Mouse (Mus musculus): ENCODE data around the gene Dnajc4. TPM values are rescaled to one million over a fixed set of nuclear protein-coding genes. Genes with fewer than 3 reads are reported as not detected.

Gene Dnajc4
- polyA plus RNA-seq (2014; fragmentation: Nextera tagmentation; extraction: Ambion mirVana), result 16.1 and 18.0 TPM in 2 replicates

GRCm38 (mm10) chr19:6992011-6992858, at the start of gene Dnajc4:
Gene Dnajc4, minus strand, starts transcription at chr19:6992572.
- peak; percentile 99 for DNase-seq (ENCODE audit: low spot score)
- no peaks in the 10 kb centered on the region for H3K36me3 ChIP-seq (replicated peaks; ENCODE audit: control insufficient read depth, insufficient read depth, low read depth, low read length)
- peak; percentile 86 for ATAC-seq (replicated peaks; ENCODE audit: insufficient number of reproducible peaks, low FRiP score, low TSS enrichment, low read depth)
- WGBS, result 2% methylated on average over 37 of the region's 37 CpGs
- H3K9ac ChIP-seq (replicated peaks; ENCODE audit: low read length), result peak within 1 kb of the TSS; percentile 63
- H3K4me1 ChIP-seq (ENCODE audit: control insufficient read depth, insufficient read depth, low read length), result peaks cover 12% of the 10 kb centered on the region
- H3K9me3 ChIP-seq (replicated peaks; ENCODE audit: control insufficient read depth, low read length), result no peaks in the 10 kb centered on the region
- H3K27me3 ChIP-seq (ENCODE audit: control insufficient read depth, insufficient read depth, low read length), result no peaks in the 10 kb centered on the region
- peak within 1 kb of the TSS; percentile 37 for H3K4me3 ChIP-seq (ENCODE audit: low read depth, low read length)
- H3K27ac ChIP-seq (replicated peaks; ENCODE audit: low read depth, low read length), result 0 out of 2 replicates have a peak within 1 kb of the TSS, but pooled peaks have one; percentile 47
- H3K4me2 ChIP-seq (ENCODE audit: low read depth, low read length), result peak within 1 kb of the TSS; percentile 67

- WGBS, result 85% methylated on average over 2 of the region's 2 CpGs
- H3K27ac ChIP-seq (replicated peaks; ENCODE audit: low read depth, low read length), result peak overlapping the region; percentile 83
- H3K4me3 ChIP-seq (ENCODE audit: low read depth, low read length), result no peak overlapping the region; the same call in 1 of the 2 replicates
- H3K4me1 ChIP-seq (ENCODE audit: control insufficient read depth, insufficient read depth, low read length), result 0 out of 2 replicates have a peak, but pooled peaks cover 2% of the 10 kb centered on the region
- H3K27me3 ChIP-seq (ENCODE audit: control insufficient read depth, insufficient read depth, low read length), result no peaks in the 10 kb centered on the region
- no peaks in the 10 kb centered on the region for H3K36me3 ChIP-seq (replicated peaks; ENCODE audit: control insufficient read depth, insufficient read depth, low read depth, low read length)
- ATAC-seq (replicated peaks; ENCODE audit: insufficient number of reproducible peaks, low FRiP score, low TSS enrichment, low read depth) (no peak), DNase-seq (ENCODE audit: low spot score) (no peak)
- H3K9me3 ChIP-seq (replicated peaks; ENCODE audit: control insufficient read depth, low read length), result no peaks in the 10 kb centered on the region
- no peak overlapping the region for H3K4me2 ChIP-seq (ENCODE audit: low read depth, low read length)
- H3K9ac ChIP-seq (replicated peaks; ENCODE audit: low read length), result no peak overlapping the region; the same call in 1 of the 2 replicates
These were observed 48.8 kb upstream of the Dnajc4 start for GRCm38 (mm10) chr19:7041171-7041570.

GRCm38 (mm10) chr19:7040637-7041130, 48.3 kb upstream of the Dnajc4 start:
- Histone ChIP-seq H3K27ac (replicated peaks; ENCODE audit: low read depth, low read length) (peak overlapping the region; percentile 83), H3K9ac (replicated peaks; ENCODE audit: low read length) (peak overlapping the region; percentile 78), H3K4me3 (ENCODE audit: low read depth, low read length) (peak overlapping the region; percentile 52), H3K4me1 (ENCODE audit: control insufficient read depth, insufficient read depth, low read length) (0 out of 2 replicates have a peak, but pooled peaks cover 2% of the 10 kb centered on the region), H3K9me3 (replicated peaks; ENCODE audit: control insufficient read depth, low read length) (no peaks in the 10 kb centered on the region), H3K27me3 (ENCODE audit: control insufficient read depth, insufficient read depth, low read length) (no peaks in the 10 kb centered on the region), H3K36me3 (replicated peaks; ENCODE audit: control insufficient read depth, insufficient read depth, low read depth, low read length) (no peaks in the 10 kb centered on the region), H3K4me2 (ENCODE audit: low read depth, low read length) (peak overlapping the region; percentile 81)
- DNase-seq (ENCODE audit: low spot score), result no peak
- 26% methylated on average over 13 of the region's 13 CpGs for WGBS
- ATAC-seq (replicated peaks; ENCODE audit: insufficient number of reproducible peaks, low FRiP score, low TSS enrichment, low read depth), result peak; percentile 1; the same call in 1 of the 2 replicates

- H3K9ac ChIP-seq (replicated peaks; ENCODE audit: low read length), result peak within 1 kb of the TSS; percentile 96
- peaks cover 3% of the 10 kb centered on the region; the same call in 1 of the 2 replicates for H3K36me3 ChIP-seq (replicated peaks; ENCODE audit: control insufficient read depth, insufficient read depth, low read depth, low read length)
- H3K27me3 ChIP-seq (ENCODE audit: control insufficient read depth, insufficient read depth, low read length), result no peaks in the 10 kb centered on the region
- peak within 1 kb of the TSS; percentile 83 for H3K27ac ChIP-seq (replicated peaks; ENCODE audit: low read depth, low read length)
- H3K4me1 ChIP-seq (ENCODE audit: control insufficient read depth, insufficient read depth, low read length), result 0 out of 2 replicates have a peak, but pooled peaks cover 2% of the 10 kb centered on the region
- H3K9me3 ChIP-seq (replicated peaks; ENCODE audit: control insufficient read depth, low read length), result no peaks in the 10 kb centered on the region
- H3K4me2 ChIP-seq (ENCODE audit: low read depth, low read length), result peak within 1 kb of the TSS; percentile 81
- WGBS, result under 1% methylated on average over 49 of the region's 49 CpGs
- H3K4me3 ChIP-seq (ENCODE audit: low read depth, low read length), result peak within 1 kb of the TSS; percentile 88
- DNase-seq (ENCODE audit: low spot score), result peak; percentile 100
- ATAC-seq (replicated peaks; ENCODE audit: insufficient number of reproducible peaks, low FRiP score, low TSS enrichment, low read depth), result peak; percentile 99
These were observed 47.7 kb upstream of the Dnajc4 start, which contains the start of gene Stip1 for GRCm38 (mm10) chr19:7039841-7040636. Gene Stip1, minus strand, starts transcription at chr19:7039967.

GRCm38 (mm10) chr19:7039088-7039720, 46.8 kb upstream of the Dnajc4 start:
- ATAC-seq (replicated peaks; ENCODE audit: insufficient number of reproducible peaks, low FRiP score, low TSS enrichment, low read depth), result peak; percentile 6; the same call in 1 of the 2 replicates

GRCm38 (mm10) chr19:7034006-7034405, 41.6 kb upstream of the Dnajc4 start:
- no peak overlapping the region for H3K4me2 ChIP-seq (ENCODE audit: low read depth, low read length)
- WGBS, result 91% methylated on average over 5 of the region's 5 CpGs
- no peak for ATAC-seq (replicated peaks; ENCODE audit: insufficient number of reproducible peaks, low FRiP score, low TSS enrichment, low read depth)
- no peaks in the 10 kb centered on the region for H3K9me3 ChIP-seq (replicated peaks; ENCODE audit: control insufficient read depth, low read length)
- H3K9ac ChIP-seq (replicated peaks; ENCODE audit: low read length), result no peak overlapping the region
- no peak for DNase-seq (ENCODE audit: low spot score)
- H3K36me3 ChIP-seq (replicated peaks; ENCODE audit: control insufficient read depth, insufficient read depth, low read depth, low read length), result peaks cover 29% of the 10 kb centered on the region
- H3K4me1 ChIP-seq (ENCODE audit: control insufficient read depth, insufficient read depth, low read length), result no peaks in the 10 kb centered on the region
- no peak overlapping the region for H3K4me3 ChIP-seq (ENCODE audit: low read depth, low read length)
- no peak overlapping the region for H3K27ac ChIP-seq (replicated peaks; ENCODE audit: low read depth, low read length)
- H3K27me3 ChIP-seq (ENCODE audit: control insufficient read depth, insufficient read depth, low read length), result no peaks in the 10 kb centered on the region

More at GRCm38 (mm10) chr19:7039088-7039720, 46.8 kb upstream of the Dnajc4 start:
- H3K4me2 ChIP-seq (ENCODE audit: low read depth, low read length), result peak overlapping the region; percentile 49
- peak; percentile 70 for DNase-seq (ENCODE audit: low spot score)
- peak overlapping the region; percentile 88 for H3K4me3 ChIP-seq (ENCODE audit: low read depth, low read length)
- H3K4me1 ChIP-seq (ENCODE audit: control insufficient read depth, insufficient read depth, low read length), result 0 out of 2 replicates have a peak, but pooled peaks cover 2% of the 10 kb centered on the region
- WGBS, result 2% methylated on average over 35 of the region's 35 CpGs
- peak overlapping the region; percentile 80 for H3K27ac ChIP-seq (replicated peaks; ENCODE audit: low read depth, low read length)
- peak overlapping the region; percentile 96 for H3K9ac ChIP-seq (replicated peaks; ENCODE audit: low read length)
- peaks cover 6% of the 10 kb centered on the region for H3K36me3 ChIP-seq (replicated peaks; ENCODE audit: control insufficient read depth, insufficient read depth, low read depth, low read length)
- no peaks in the 10 kb centered on the region for H3K27me3 ChIP-seq (ENCODE audit: control insufficient read depth, insufficient read depth, low read length)
- no peaks in the 10 kb centered on the region for H3K9me3 ChIP-seq (replicated peaks; ENCODE audit: control insufficient read depth, low read length)

GRCm38 (mm10) chr19:7029531-7029930, 37.2 kb upstream of the Dnajc4 start:
- H3K36me3 ChIP-seq (replicated peaks; ENCODE audit: control insufficient read depth, insufficient read depth, low read depth, low read length), result peaks cover 36% of the 10 kb centered on the region

More at GRCm38 (mm10) chr19:7029531-7029930, 37.2 kb upstream of the Dnajc4 start:
- DNase-seq (ENCODE audit: low spot score) (no peak), ATAC-seq (replicated peaks; ENCODE audit: insufficient number of reproducible peaks, low FRiP score, low TSS enrichment, low read depth) (no peak)
- no peak overlapping the region for H3K4me3 ChIP-seq (ENCODE audit: low read depth, low read length)
- H3K4me1 ChIP-seq (ENCODE audit: control insufficient read depth, insufficient read depth, low read length), result no peaks in the 10 kb centered on the region
- H3K4me2 ChIP-seq (ENCODE audit: low read depth, low read length), result no peak overlapping the region
- H3K27ac ChIP-seq (replicated peaks; ENCODE audit: low read depth, low read length), result no peak overlapping the region
- 92% methylated on average over 5 of the region's 5 CpGs for WGBS
- no peak overlapping the region for H3K9ac ChIP-seq (replicated peaks; ENCODE audit: low read length)
- H3K27me3 ChIP-seq (ENCODE audit: control insufficient read depth, insufficient read depth, low read length), result no peaks in the 10 kb centered on the region
- no peaks in the 10 kb centered on the region for H3K9me3 ChIP-seq (replicated peaks; ENCODE audit: control insufficient read depth, low read length)
